Mouse (Mus musculus) heart, postnatal 25 days (tissue): Measurements from ENCODE around the gene Adcy10. TPM values are rescaled to one million over a fixed set of nuclear protein-coding genes. Genes with fewer than 3 reads are reported as not detected.

ENCODE experiments used
- total RNA-seq, 2 experiments: library from RNA; stranded (reverse); gene quantifications; 2 replicates each; pipeline ENCODE4 v1.2.3; 2021

Gene Adcy10
- total RNA-seq, 2 experiments from 2014 or later = 0.22 TPM; not detected in 1

Other genes with a start within 250 kb of the Adcy10 start
- gene Tiprl, start 248.2 kb upstream of the Adcy10 start, total RNA-seq = 10 to 100 TPM; 33.9 to 38.4 TPM
- gene Gpr161, start 189.4 kb upstream of the Adcy10 start, total RNA-seq = 1 to 10 TPM; 1.2 to 2.2 TPM
- 10 to 100 TPM; 91.3 to 94.1 TPM for gene Dcaf6, start 24.7 kb upstream of the Adcy10 start, total RNA-seq
- 100 to 1,000 TPM; 640 to 653 TPM for gene Mpc2, start 24.5 kb upstream of the Adcy10 start, total RNA-seq
- gene Mpzl1, start 149.4 kb downstream of the Adcy10 start, total RNA-seq = 10 to 100 TPM; 20.8 to 20.9 TPM
- 10 to 100 TPM; 79.6 to 81.5 TPM for gene Rcsd1, start 224.6 kb downstream of the Adcy10 start, total RNA-seq